Mouse (Mus musculus) T-helper 17 cell (primary cell): ENCODE data around the gene Brca2.
"Not testable (repeated sequence)": the region's sequence is repeated elsewhere in the genome, so short reads cannot be mapped to it uniquely, and the experiment has no call there.

ENCODE experiments used
- in situ Hi-C, 2 experiments: fragments of 300-600 bp; cut with MboI, MseI; formaldehyde crosslinking; loops; 1 replicate in 1 of 2; 2 replicates in 1 of 2; pipeline ENCODE4 v1.15.1; 2025; ENCODE audit warnings: high pct_unique_total_duplicates in 2 of 2

Brca2 gene

GRCm38 (mm10) chr5:150521937-150522866 lies at the start of gene Brca2:
Gene Brca2 (plus strand): TSS chr5:150522630.
- in situ Hi-C loops: loop anchor here (5.0 kb wide), 2 partner anchors 145 to 150 kb away; partner anchors contain the start of genes N4bp2l2 (in 1 of the 2) and Pds5b (in 1 of the 2)

DNA sequence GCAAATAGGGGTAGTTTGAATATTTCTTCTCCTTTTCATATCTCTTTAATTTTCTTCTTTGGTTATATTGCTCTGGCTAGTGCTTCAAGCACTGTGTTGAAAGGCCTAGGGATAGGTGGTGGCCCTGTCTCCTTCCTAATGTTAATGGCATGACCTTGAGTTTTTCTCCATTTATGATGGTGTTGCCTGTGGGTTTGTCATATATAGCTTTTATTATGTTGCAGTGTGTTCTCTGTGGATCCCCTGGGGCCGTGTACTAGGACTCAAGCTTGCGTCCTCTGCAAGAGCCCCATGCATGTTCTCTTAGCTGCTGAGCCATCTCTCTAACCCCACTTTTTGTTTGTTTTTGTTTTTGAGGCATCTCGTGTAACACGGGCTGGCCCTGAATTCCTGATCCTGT lies 45.1 kb upstream of the Brca2 start:
- in situ Hi-C loops: no loop called here

DNA sequence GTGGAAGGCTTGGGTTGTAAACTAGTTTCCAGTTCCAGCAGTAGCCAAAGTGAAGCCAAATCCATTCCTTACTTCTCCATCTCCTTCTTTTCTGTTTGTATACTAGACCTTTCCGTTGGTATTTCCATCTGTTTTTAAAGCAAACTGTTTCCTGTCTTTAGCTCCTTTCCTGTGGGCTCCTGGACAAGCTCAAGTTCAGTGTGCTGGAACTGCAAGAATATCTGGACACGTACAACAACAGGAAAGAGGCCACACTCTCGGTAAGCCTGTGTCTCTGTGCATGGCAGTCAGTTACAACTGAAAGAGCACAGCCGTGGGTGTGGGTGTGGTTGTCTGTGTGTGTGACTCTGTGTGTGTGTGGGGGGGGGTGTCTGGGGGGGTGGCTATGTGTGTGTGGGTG lies 43.8 kb upstream of the Brca2 start:
- in situ Hi-C loops: no loop called here

DNA sequence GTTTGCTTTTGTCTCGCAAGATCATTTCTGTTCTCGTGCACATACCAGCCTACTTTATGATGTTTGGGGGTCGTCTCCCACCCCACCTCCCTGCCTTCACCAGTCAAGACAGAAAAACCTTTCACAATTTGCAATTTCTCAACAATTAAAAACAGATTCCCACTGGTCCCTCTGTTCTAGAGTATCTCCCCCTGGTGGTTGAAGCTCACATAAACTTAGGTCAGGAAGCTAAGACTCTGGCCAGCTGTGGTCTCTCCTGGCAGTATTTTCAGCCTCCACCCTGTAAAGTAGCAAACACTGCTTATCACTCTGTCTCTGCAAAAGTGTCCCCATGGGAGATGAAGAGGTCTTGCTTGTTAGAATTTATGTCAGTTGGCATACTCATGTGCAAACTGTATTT lies 37.2 kb upstream of the Brca2 start:
- in situ Hi-C loops: no loop called here

DNA sequence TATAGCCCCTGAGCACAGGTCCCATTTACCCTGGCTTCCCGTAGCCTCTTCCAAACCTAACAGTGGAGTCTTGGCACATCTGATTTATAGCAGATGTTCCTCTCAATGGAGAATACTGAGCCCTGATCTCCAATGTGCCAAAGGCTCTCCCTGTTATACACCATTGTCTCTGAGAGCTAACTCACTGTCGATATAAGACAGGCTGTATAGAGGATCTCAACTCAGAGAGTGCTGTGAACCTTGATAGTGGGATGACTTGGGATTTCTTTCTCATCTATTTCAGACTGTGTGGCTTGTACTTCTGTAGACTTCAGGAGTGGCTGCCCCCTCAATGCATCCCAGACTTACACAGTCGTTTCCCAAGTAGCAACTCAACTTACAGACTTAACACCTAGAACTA lies 32.1 kb upstream of the Brca2 start:
- in situ Hi-C loops: no loop called here

DNA sequence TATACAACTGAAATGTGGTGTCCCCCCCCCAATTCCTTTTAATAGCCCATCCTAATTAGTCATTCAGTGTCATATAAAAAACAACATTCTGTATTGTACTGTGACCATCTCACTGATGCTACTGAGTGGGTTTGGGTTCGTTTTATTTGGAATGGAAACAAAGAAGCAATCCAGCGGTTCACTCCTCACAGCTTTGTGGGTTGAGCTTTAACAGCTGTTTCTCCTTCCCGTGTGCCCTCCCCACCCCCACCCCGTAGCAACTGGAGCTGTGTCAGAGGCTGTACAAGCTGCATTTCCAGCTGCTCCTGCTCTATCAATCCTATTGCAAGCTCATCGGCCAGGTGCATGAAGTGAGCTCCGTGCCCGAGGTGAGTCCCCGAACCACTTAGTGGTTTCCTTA lies 31.6 kb upstream of the Brca2 start:
- in situ Hi-C loops: no loop called here

DNA sequence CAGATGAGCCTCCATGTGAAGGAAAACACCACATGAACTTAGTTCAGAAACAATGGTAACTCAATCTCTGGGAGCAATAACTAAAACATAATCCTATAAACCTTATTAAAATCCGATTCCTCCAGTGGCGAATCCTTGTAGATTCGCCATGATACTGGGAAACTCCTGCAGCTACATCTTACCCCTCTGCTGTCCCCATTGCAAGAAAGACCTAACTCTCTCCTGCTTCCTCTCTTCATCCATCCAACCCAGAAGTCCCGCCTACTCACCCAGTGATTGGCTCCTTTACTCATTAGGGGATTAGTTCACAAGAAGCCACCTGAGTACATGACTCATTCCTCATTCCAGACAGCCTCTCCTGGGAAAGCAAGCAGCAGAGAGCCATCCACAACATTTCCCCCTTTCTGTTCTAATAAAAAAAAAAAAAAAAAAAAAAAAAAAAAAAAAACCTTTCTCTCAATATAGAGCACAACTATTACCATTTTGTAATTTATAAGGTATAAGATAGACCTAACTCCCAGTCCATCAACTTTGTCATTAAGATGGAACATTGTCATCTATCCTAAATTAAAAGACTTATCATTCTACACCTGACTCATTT lies 30.8 kb upstream of the Brca2 start:
- in situ Hi-C loops: not testable (repeated sequence)

DNA sequence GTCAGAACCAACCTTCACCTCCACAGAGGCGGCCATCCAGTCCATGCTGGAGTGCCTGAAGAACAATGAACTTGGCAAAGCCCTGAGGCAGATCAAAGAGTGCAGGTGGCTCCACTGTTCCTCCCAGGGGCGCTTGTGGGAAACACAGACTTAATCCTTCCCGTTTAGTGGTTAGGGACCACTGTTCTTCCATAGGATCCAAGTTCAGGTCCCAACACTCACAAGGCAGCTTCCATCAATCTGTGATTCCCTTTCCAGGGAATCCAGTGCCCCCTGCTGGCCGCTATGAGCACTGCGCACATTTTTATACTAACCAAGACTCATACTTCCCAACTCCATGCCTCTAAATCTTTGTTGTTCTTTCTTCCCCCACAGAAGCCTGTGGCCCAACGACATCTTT lies 26.6 kb upstream of the Brca2 start:
- in situ Hi-C loops: loop anchor here (5.0 kb wide), 2 partner anchors 48 to 63 kb away; no protein-coding TSS in a partner anchor

DNA sequence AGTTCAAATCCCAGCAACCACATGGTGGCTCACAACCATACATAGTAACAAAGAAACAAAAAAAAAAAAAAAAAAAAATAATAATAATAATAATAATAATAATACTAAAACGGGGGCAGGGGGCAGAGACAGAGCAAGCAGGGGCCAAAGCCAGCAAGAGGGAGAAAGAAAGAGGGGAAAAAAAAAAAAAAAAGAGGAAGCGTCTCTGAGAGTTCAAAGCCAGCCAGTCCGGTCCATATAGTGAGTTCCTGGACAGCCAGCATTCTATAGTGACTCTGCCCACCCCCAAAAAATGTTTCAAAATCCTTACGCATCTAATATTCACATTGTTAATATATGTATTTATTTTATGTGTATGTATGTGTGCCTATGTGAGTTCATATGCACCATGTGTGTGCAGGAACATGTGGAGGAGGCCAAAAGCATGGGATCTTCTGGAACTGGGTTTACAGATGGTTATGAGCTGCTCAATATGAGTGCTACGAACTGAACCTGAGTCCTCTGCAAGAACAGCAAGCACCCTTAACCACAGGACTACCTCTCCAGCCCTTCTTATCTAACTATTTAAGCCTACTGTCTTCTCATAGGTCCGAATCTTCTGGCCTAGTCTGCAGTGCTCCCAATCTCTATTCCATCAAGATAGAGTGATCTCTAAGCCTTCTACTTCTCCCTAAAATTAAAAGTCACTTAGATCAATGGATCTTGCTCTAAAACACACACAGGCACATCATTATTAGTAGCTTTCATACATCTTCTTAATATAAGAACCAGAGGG lies 11.8 kb upstream of the Brca2 start:
- in situ Hi-C loops: no loop called here

DNA sequence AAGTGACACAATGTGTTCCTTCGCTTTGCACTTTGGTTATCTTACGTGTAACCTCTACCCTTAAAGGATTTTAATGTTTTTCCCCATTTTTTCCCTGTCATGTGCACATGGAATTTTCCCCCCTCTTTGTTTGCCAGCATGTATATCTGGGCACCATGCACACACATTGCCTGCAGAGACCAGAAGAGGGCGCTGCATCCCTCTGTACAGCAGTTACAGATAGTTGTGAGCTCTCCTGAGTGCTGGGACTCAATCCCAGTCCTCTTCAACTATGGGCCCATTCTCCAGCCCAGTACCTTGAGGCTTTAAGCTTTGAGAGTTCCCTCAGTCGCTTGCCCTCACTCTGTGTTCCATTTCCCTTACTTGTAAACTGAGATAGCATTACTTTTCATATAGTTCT lies 9.2 kb upstream of the Brca2 start:
- in situ Hi-C loops: no loop called here

GRCm38 (mm10) chr5:150514027-150514426 lies 8.4 kb upstream of the Brca2 start:
- in situ Hi-C loops: no loop called here

DNA sequence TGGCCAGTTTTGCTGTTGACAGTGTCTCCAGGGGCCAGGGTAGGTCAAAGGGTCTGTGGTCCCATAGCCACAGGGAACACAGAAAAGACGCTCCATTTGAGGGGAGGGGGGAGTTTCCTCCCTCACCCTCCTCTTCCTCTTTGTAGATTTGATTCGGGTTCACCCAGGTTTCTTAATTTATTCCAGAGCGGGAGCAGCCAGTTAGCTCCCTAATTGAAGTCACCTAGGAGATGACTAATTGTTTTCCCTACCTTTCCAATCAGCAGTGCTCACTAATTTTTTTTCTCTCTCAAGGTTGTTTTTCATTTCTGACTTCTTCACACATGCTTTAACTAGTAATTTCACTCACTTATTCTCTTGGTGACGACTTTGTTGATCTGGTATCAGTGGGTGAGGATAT lies 4.4 kb upstream of the Brca2 start, which contains the start of gene Zar1l:
Gene Zar1l, minus strand, starts transcription at position 101 of the 400 bp plus-strand sequence.
- in situ Hi-C loops: no loop called here

DNA sequence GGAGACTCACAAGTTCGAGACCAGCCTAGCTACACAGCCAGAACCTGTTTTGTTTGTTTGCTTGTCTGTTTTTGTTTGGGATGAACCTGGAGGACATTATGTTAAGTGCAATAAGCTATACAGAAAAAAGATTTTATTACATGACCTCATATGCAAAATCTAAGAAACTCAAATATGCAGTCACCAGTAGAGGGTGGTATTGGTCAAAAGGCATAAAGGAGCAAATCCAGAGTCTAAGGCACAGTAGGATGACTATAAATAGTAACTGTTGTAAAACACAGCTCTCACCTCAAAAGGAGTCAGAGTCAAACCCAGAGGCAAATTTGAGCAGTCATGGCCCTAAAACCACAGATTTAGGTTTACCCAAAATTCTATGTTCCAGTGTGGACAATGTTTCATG lies 2.9 kb upstream of the Brca2 start:
- in situ Hi-C loops: no loop called here

- in situ Hi-C loops: loop anchor here (5.0 kb wide), 2 partner anchors 144 to 149 kb away; partner anchors contain the start of genes N4bp2l2 (in 1 of the 2) and Pds5b (in 1 of the 2)
Measured at GRCm38 (mm10) chr5:150522867-150523234, 421 bp downstream of the Brca2 start.

- in situ Hi-C loops: no loop called here
Measured at GRCm38 (mm10) chr5:150525239-150525638, 2.8 kb downstream of the Brca2 start.

GRCm38 (mm10) chr5:150541302-150541701 lies 18.9 kb downstream of the Brca2 start:
- in situ Hi-C loops: no loop called here

DNA sequence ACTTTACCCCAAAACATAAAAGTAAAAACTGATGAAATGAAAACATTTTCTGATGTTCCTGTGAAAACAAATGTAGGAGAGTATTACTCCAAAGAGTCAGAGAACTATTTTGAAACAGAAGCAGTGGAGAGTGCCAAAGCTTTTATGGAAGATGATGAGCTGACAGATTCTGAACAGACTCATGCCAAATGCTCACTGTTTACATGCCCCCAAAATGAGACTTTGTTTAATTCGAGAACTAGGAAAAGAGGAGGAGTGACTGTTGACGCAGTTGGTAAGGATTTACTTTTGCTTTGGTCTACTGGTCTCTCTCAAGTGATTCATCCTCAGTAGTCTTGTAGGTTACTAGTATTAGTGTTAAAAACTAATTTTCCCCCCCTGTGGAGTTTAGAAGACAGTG lies 20.8 kb downstream of the Brca2 start:
- in situ Hi-C loops: no loop called here

DNA sequence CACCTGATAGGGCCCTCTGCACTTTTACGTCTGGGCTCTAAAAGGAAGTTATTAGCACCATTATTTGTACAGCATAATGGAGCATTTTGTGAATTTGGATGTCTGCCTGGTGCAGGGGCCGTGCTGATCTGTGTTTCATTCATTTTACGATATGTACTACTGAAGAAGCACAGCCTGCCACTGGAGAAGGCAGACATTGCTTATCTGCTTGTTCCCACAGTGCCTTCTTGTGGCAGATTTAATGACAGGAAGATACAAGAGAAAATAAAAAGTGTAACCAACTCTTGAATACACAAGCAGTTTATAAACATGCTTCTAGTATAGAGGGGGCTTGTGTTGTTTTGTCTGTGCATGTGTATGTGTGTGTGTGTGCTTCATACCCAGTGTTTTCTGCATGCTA lies 29.2 kb downstream of the Brca2 start:
- in situ Hi-C loops: no loop called here

DNA sequence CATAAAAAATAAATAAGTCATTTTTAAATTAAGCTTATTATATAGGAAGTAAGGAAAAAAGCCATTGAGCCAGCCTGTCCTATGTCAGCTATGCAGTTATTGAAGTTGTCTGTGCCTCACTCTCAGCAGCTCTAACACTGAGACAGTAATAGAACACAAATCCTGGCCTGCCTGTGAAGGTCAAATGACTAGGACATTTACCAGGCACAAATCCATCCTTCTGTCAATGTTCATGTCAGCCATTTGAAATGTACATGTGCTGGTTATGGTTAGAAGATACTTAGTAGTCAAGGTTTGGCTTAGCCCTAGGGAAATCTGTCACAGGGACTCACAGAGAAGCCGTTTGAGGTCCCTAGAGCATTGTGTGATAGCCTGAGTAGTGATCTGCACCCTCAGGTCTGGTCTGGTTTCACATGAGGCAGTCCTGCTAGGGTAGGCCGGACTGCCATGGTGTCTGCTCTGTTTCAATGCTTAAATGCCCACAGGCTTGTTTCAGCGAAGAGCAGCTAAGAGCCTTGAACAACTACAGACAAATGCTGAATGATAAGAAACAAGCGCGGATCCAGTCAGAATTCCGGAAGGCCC lies 37.2 kb downstream of the Brca2 start:
- in situ Hi-C loops: no loop called here

DNA sequence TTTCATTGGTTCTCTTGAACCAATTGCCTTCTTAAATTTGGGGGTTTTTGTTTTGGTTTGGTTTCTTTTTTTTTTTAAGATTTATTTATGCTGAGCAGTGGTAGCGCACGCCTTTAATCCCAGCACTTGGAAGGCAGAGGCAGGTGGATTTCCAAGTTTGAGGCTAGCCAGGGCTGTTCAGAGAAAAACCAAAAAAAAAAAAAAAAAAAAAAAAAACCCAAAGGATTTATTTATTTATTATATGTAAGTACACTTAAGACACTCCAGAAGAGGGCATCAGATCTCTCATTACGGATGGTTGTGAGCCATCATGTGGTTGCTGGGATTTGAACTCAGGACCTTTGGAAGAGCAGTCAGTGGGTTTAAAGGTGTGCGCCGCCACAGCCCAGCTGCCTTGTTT lies 38.4 kb downstream of the Brca2 start:
- in situ Hi-C loops: no loop called here

DNA sequence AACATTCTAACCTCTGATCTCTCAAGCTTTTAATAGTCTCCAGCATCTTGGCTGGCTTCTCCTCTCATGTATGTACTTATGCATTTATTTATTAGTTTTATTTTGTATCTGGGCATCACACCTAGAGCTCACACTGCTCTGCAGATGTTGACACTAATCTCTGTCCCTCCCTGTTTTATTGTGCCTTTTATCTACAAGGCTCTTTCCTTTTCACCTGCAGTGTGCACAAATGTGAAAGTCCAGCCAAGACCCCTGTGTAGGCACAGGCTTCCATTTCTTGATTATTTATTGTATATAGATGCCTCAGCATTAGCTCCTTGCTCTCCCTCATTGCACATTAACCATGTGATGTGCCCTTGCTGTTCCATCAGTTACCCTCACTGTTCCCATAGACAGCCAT lies 38.9 kb downstream of the Brca2 start:
- in situ Hi-C loops: no loop called here

DNA sequence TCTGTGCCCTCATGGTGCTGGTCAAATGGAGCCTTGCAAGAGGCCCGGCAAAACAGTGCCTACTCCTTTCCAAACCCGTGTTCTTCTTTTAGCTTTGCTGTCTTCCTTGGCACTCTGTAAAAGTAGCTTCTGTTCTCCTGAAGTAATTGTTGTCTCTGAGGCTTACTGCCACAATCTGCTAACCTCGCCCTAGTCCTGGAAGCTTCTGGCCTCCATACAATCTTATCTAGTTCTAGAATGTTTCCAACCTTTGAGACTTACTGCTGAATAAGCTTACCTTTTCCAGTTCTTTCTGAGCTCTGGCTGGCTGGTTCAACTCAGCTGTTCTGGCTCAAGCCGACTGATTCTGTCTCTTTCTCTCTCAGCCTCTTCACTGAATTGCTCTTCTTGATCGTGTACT lies 39.4 kb downstream of the Brca2 start:
- in situ Hi-C loops: no loop called here
